Mouse (Mus musculus) liver, adult 2 months (tissue): ENCODE measurements around the gene Fgfr2.

Source experiments
- CTCF ChIP-seq: fragments of 200-500 bp; IDR thresholded peaks from 2 replicates; pipeline ENCODE4 v1.5.1; 2011; ENCODE audit warnings: low read depth, low read length, control low read depth
- POLR2A ChIP-seq: fragments of 200-500 bp; IDR thresholded peaks from 2 replicates; pipeline ENCODE4 v1.6.1; 2011; ENCODE audit warnings: low read length, control low read depth; ENCODE audit not compliant: insufficient read depth; ENCODE audit errors: extremely low read depth

- TF ChIP-seq POLR2A: no peak
- no peak for TF ChIP-seq CTCF
Observed at GRCm38 (mm10) chr7:130884161-130884560, 2239.0 kb downstream of the Fgfr2 start.
